Mouse (Mus musculus): ENCODE measurements around the gene Ajap1. TPM values are rescaled to one million over a fixed set of nuclear protein-coding genes. Genes with fewer than 3 reads are reported as not detected.

Ajap1 gene
- polyA plus RNA-seq, 1 experiment from 2014 or later, result 0.29 TPM

DNA sequence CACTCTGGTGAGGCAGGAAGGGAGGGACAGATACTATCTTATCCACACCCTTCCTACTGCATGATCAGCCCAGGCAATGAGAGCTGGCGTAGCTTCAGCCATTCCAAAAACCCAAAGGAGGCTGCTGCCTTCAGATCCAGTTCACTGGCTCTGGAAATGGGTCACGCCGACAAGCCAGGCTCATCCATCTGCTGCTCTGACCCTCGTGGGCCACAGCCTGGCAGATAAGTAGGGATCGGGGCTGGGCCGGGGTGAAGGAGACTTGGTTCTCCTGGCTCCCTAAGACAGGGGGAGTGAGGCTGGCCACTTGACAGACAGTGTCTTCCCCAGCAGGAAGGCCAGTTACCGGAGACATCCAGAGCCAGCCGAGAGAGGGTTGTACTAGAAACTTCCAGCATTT, 84.2 kb downstream of the Ajap1 start:
- Histone ChIP-seq H3K27ac (ENCODE audit: low read length) (no peak overlapping the region), H3K4me2 (replicated peaks; ENCODE audit: low read depth, low read length) (no peak overlapping the region), H3K27me3 (ENCODE audit: control insufficient read depth, insufficient read depth, low read length) (no peaks in the 10 kb centered on the region), H3K4me1 (ENCODE audit: control insufficient read depth, insufficient read depth, low read length) (no peaks in the 10 kb centered on the region), H3K4me3 (ENCODE audit: low read depth, low read length) (no peak overlapping the region), H3K36me3 (ENCODE audit: control insufficient read depth, insufficient read depth, low read length) (no peaks in the 10 kb centered on the region), H3K9me3 (ENCODE audit: control insufficient read depth, low read depth, low read length) (no peaks in the 10 kb centered on the region), H3K9ac (replicated peaks; ENCODE audit: low read depth, low read length) (no peak overlapping the region)
- ATAC-seq (ENCODE audit: insufficient number of reproducible peaks, insufficient read depth, low FRiP score, low read depth), result no peak
- WGBS, result 91% methylated on average over 8 of the region's 8 CpGs

DNA sequence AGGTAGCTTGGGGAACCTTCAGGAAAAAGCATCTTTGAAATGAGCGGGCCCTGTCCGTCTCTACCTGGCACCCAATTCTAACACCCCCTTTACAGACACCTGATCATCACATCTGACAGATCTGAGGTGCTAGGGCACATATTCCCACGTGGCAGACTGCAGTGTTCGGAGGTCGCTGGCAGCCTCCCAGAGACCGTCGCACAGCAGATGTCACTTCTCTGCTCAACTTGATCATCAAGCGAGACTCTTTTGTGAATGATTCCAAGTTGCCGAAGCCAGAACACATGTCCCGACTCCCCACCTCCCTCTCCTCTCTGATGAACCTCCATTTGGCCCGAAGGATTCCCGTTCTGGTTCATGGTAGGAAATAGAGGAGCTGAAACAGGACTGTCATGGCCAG, 95.1 kb downstream of the Ajap1 start:
- WGBS, result 90% methylated on average over 12 of the region's 12 CpGs
- no peak overlapping the region for H3K27ac ChIP-seq (ENCODE audit: low read length)
- ATAC-seq (ENCODE audit: insufficient number of reproducible peaks, insufficient read depth, low FRiP score, low read depth), result no peak
- H3K27me3 ChIP-seq (ENCODE audit: control insufficient read depth, insufficient read depth, low read length), result no peaks in the 10 kb centered on the region
- no peak overlapping the region for H3K4me3 ChIP-seq (ENCODE audit: low read depth, low read length)
- no peaks in the 10 kb centered on the region for H3K9me3 ChIP-seq (ENCODE audit: control insufficient read depth, low read depth, low read length)
- no peaks in the 10 kb centered on the region for H3K36me3 ChIP-seq (ENCODE audit: control insufficient read depth, insufficient read depth, low read length)
- no peak overlapping the region for H3K9ac ChIP-seq (replicated peaks; ENCODE audit: low read depth, low read length)
- no peak overlapping the region for H3K4me2 ChIP-seq (replicated peaks; ENCODE audit: low read depth, low read length)
- H3K4me1 ChIP-seq (ENCODE audit: control insufficient read depth, insufficient read depth, low read length), result no peaks in the 10 kb centered on the region

DNA sequence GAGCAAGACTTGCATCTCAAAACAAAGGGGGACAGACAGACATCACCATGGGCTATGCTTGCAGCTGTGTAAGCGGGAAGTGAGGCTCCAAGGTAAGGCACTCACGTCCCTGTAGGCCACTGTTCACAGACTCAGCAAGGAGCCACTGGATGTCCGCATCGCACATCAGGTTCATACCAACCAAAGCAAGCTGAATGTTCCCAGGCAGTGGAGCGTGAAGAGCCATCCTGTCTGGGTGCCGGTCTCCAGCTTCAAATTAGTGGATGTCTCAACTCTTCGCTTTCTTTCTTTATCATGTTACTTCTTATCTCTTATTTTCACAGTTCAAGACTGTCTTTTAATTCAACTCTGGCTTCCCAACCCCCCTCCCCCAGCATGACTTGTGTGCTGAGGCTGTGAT, 101.2 kb downstream of the Ajap1 start:
- 61% methylated on average over 7 of the region's 7 CpGs for WGBS
- Histone ChIP-seq H3K27ac (ENCODE audit: low read length) (no peak overlapping the region), H3K4me3 (ENCODE audit: low read depth, low read length) (no peak overlapping the region), H3K9ac (replicated peaks; ENCODE audit: low read depth, low read length) (no peak overlapping the region), H3K9me3 (ENCODE audit: control insufficient read depth, low read depth, low read length) (no peaks in the 10 kb centered on the region), H3K36me3 (ENCODE audit: control insufficient read depth, insufficient read depth, low read length) (no peaks in the 10 kb centered on the region), H3K27me3 (ENCODE audit: control insufficient read depth, insufficient read depth, low read length) (no peaks in the 10 kb centered on the region), H3K4me2 (replicated peaks; ENCODE audit: low read depth, low read length) (no peak overlapping the region), H3K4me1 (ENCODE audit: control insufficient read depth, insufficient read depth, low read length) (no peaks in the 10 kb centered on the region)
- no peak for ATAC-seq (ENCODE audit: insufficient number of reproducible peaks, insufficient read depth, low FRiP score, low read depth)

DNA sequence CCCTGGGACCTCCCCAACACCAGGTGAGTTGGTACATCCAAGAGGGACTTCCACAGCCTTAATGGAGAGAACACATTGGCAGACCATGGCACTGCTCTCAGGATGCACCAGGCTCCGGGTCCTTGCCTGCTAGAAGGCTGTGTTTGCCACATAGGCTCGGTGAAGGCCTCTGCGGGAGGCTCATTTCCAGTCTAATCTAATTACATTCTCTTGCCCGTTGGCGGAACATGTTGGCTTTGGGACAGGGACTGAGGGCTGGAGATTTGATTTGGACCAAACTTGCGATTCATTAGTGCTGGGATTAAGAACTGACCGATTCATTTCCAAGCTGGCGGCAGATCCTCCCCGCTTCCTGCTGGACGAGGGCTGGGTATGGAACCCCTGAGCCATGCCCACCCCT, 101.7 kb downstream of the Ajap1 start:
- H3K27ac ChIP-seq (ENCODE audit: low read length), result no peak overlapping the region
- no peaks in the 10 kb centered on the region for H3K27me3 ChIP-seq (ENCODE audit: control insufficient read depth, insufficient read depth, low read length)
- no peak overlapping the region for H3K9ac ChIP-seq (replicated peaks; ENCODE audit: low read depth, low read length)
- no peaks in the 10 kb centered on the region for H3K9me3 ChIP-seq (ENCODE audit: control insufficient read depth, low read depth, low read length)
- WGBS, result 80% methylated on average over 10 of the region's 10 CpGs
- no peak overlapping the region for H3K4me3 ChIP-seq (ENCODE audit: low read depth, low read length)
- no peak for ATAC-seq (ENCODE audit: insufficient number of reproducible peaks, insufficient read depth, low FRiP score, low read depth)
- H3K4me1 ChIP-seq (ENCODE audit: control insufficient read depth, insufficient read depth, low read length), result no peaks in the 10 kb centered on the region
- H3K4me2 ChIP-seq (replicated peaks; ENCODE audit: low read depth, low read length), result no peak overlapping the region
- no peaks in the 10 kb centered on the region for H3K36me3 ChIP-seq (ENCODE audit: control insufficient read depth, insufficient read depth, low read length)

DNA sequence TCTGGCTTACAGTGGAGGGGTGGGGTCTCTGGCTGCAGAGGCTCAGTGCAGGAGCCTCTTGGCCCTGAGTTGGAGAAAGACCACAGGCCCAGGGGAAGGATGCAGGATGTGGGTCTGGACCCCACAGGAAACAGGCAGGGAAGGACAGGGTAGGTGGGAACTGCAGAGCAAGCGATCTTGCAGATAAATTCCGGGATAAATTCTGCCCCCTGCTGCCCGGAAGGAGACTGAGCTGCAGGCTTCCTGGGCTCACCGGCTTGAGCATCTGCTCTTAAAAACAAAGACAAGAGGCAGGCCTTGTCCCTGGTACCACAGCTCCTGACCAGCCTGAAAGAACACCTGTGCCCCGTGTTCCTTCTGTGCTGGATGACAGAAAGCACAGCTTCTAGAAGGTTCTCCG, 104.6 kb downstream of the Ajap1 start:
- Histone ChIP-seq H3K4me3 (ENCODE audit: low read depth, low read length) (no peak overlapping the region), H3K27ac (ENCODE audit: low read length) (no peak overlapping the region), H3K4me1 (ENCODE audit: control insufficient read depth, insufficient read depth, low read length) (no peaks in the 10 kb centered on the region), H3K9ac (replicated peaks; ENCODE audit: low read depth, low read length) (no peak overlapping the region), H3K27me3 (ENCODE audit: control insufficient read depth, insufficient read depth, low read length) (no peaks in the 10 kb centered on the region), H3K4me2 (replicated peaks; ENCODE audit: low read depth, low read length) (no peak overlapping the region), H3K36me3 (ENCODE audit: control insufficient read depth, insufficient read depth, low read length) (no peaks in the 10 kb centered on the region), H3K9me3 (ENCODE audit: control insufficient read depth, low read depth, low read length) (no peaks in the 10 kb centered on the region)
- 22% methylated on average over 6 of the region's 6 CpGs for WGBS
- no peak for ATAC-seq (ENCODE audit: insufficient number of reproducible peaks, insufficient read depth, low FRiP score, low read depth)

DNA sequence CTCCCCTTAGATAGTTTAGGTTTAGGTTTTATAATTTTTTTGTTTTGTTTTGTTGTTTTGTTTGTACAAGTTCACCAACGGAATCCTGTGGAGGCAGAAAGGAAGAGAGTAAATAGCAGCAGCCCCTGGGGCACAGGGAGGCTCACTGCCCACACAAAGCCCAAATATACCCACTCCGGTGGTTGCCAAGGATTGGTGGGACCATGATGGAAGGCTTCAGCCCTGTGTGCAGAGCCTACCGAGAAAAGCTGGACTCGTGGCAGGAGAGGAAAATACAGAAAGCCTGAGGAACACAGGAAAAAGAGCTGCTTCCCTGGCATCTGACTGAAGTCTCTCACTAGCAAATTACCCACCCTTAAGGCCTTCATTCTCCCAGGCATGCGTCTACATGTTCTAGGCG, 108.4 kb downstream of the Ajap1 start:
- H3K27ac ChIP-seq (ENCODE audit: low read length), result no peak overlapping the region
- no peak overlapping the region for H3K4me3 ChIP-seq (ENCODE audit: low read depth, low read length)
- H3K4me1 ChIP-seq (ENCODE audit: control insufficient read depth, insufficient read depth, low read length), result no peaks in the 10 kb centered on the region
- H3K4me2 ChIP-seq (replicated peaks; ENCODE audit: low read depth, low read length), result no peak overlapping the region
- H3K9ac ChIP-seq (replicated peaks; ENCODE audit: low read depth, low read length), result no peak overlapping the region
- ATAC-seq (ENCODE audit: insufficient number of reproducible peaks, insufficient read depth, low FRiP score, low read depth), result no peak
- H3K27me3 ChIP-seq (ENCODE audit: control insufficient read depth, insufficient read depth, low read length), result no peaks in the 10 kb centered on the region
- no peaks in the 10 kb centered on the region for H3K9me3 ChIP-seq (ENCODE audit: control insufficient read depth, low read depth, low read length)
- 75% methylated on average over 6 of the region's 6 CpGs for WGBS
- no peaks in the 10 kb centered on the region for H3K36me3 ChIP-seq (ENCODE audit: control insufficient read depth, insufficient read depth, low read length)

DNA sequence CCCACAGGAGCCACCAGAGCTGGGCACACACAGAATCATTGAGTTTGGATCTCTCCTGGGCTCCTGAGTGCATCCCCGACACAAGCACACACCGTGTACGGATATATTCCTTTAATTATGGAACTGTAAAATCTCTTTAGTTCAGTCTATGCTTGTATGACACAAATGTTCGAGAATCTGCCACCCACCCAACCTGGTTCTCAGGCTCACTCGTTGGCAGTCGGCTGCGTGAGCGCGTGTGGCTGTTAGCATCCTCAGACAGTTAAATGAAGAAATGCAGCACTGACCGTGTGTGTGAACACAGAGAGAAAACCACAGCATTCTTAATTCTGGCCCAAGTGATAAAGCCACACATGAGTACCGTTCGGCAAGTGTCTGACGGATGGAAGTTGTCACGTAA, 109.5 kb downstream of the Ajap1 start:
- Histone ChIP-seq H3K4me2 (replicated peaks; ENCODE audit: low read depth, low read length) (no peak overlapping the region), H3K4me1 (ENCODE audit: control insufficient read depth, insufficient read depth, low read length) (no peaks in the 10 kb centered on the region), H3K9me3 (ENCODE audit: control insufficient read depth, low read depth, low read length) (no peaks in the 10 kb centered on the region), H3K36me3 (ENCODE audit: control insufficient read depth, insufficient read depth, low read length) (no peaks in the 10 kb centered on the region), H3K27ac (ENCODE audit: low read length) (no peak overlapping the region), H3K4me3 (ENCODE audit: low read depth, low read length) (no peak overlapping the region), H3K9ac (replicated peaks; ENCODE audit: low read depth, low read length) (no peak overlapping the region), H3K27me3 (ENCODE audit: control insufficient read depth, insufficient read depth, low read length) (no peaks in the 10 kb centered on the region)
- no peak for ATAC-seq (ENCODE audit: insufficient number of reproducible peaks, insufficient read depth, low FRiP score, low read depth)
- 89% methylated on average over 14 of the region's 14 CpGs for WGBS

DNA sequence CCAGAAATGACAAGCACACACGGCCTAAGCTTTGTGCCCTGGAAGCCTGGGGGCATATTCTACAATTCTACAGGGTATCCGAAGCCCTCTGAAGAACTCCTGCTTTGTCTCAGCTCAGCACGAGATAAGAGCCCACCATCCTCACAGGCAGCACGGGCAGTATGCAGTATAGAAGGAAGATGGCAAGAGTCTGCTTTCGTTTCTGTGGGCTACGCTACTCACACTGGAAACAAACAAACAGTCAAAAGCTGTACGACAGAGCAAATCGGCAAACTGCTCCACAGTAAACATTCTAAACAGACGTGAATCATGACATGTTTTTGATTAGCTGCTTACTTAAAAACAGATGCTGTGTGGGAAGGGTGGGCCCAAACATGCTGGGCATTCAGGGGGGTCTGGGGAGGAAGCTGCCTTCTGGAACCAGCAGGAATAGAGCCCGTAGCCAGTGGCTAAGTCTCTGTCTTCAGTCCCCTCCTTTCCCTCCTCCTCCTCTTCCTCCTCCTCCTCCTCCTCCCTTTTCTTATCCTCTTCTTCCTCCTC, 113.9 kb downstream of the Ajap1 start:
- WGBS, result 64% methylated on average over 10 of the region's 10 CpGs
- H3K4me2 ChIP-seq (replicated peaks; ENCODE audit: low read depth, low read length), result no peak overlapping the region
- no peaks in the 10 kb centered on the region for H3K27me3 ChIP-seq (ENCODE audit: control insufficient read depth, insufficient read depth, low read length)
- H3K9ac ChIP-seq (replicated peaks; ENCODE audit: low read depth, low read length), result no peak overlapping the region
- no peaks in the 10 kb centered on the region for H3K9me3 ChIP-seq (ENCODE audit: control insufficient read depth, low read depth, low read length)
- no peaks in the 10 kb centered on the region for H3K4me1 ChIP-seq (ENCODE audit: control insufficient read depth, insufficient read depth, low read length)
- H3K27ac ChIP-seq (ENCODE audit: low read length), result no peak overlapping the region
- ATAC-seq (ENCODE audit: insufficient number of reproducible peaks, insufficient read depth, low FRiP score, low read depth), result no peak
- H3K4me3 ChIP-seq (ENCODE audit: low read depth, low read length), result no peak overlapping the region
- H3K36me3 ChIP-seq (ENCODE audit: control insufficient read depth, insufficient read depth, low read length), result no peaks in the 10 kb centered on the region

DNA sequence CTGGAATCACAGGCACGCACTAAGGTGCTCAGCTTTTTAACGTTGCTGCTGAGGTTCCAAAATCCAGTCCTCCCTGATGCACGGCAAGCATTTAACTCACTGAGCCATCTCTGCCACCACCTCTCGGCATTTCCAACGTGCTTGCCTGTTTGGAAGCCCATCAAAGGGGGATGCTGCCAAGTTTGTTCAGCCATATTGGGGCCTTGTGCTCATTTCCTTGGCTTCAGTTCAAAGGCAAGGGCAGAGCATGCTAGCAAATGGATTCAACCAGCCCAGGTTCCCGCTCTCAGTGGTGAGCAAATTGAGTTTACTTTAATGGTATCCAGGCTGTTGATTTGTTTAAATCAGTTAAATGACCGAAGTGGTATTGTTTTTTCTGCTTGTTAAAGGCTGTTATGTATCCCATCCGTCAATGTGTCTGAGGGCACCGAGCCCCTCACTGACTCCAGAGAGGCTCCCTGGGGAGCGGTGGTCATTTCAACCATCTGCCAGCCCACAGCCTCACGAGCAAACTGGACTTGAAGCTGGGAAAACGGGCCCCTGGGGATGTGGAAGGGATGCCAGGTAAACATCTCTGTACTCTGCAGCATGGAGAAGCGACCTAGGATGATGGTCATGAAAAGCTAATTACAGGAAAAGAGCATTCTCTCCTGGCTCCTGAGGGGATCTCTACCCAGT, 121.6 kb downstream of the Ajap1 start:
- no peak for ATAC-seq (ENCODE audit: insufficient number of reproducible peaks, insufficient read depth, low FRiP score, low read depth)
- Histone ChIP-seq H3K27ac (ENCODE audit: low read length) (no peak overlapping the region), H3K27me3 (ENCODE audit: control insufficient read depth, insufficient read depth, low read length) (no peaks in the 10 kb centered on the region), H3K4me3 (ENCODE audit: low read depth, low read length) (no peak overlapping the region), H3K9ac (replicated peaks; ENCODE audit: low read depth, low read length) (no peak overlapping the region), H3K36me3 (ENCODE audit: control insufficient read depth, insufficient read depth, low read length) (no peaks in the 10 kb centered on the region), H3K4me1 (ENCODE audit: control insufficient read depth, insufficient read depth, low read length) (no peaks in the 10 kb centered on the region), H3K4me2 (replicated peaks; ENCODE audit: low read depth, low read length) (no peak overlapping the region), H3K9me3 (ENCODE audit: control insufficient read depth, low read depth, low read length) (no peaks in the 10 kb centered on the region)
- WGBS, result 42% methylated on average over 13 of the region's 13 CpGs
